Mouse (Mus musculus) myocyte (in vitro differentiated cells): ENCODE measurements at regions not wholly inside any gene's neighbourhood (a gene's known extent, or its start where the extent isn't known, plus 50 kb on each side); places are given as distances from the start of the nearest gene placed in this dataset.

Experiments used
- CEBPB ChIP-seq: IDR thresholded peaks from 2 replicates; pipeline ENCODE4 v1.6.1; 2011; ENCODE audit warnings: mild to moderate bottlenecking, moderate library complexity; ENCODE audit not compliant: poor library complexity, insufficient read depth, severe bottlenecking
- E2F4 ChIP-seq: IDR thresholded peaks from one replicate; pipeline ENCODE4 v1.6.1; 2011; ENCODE audit warnings: mild to moderate bottlenecking, control low read depth, moderate library complexity; ENCODE audit not compliant: insufficient read depth
- MAX ChIP-seq: IDR thresholded peaks from one replicate; pipeline ENCODE4 v1.6.1; 2011; ENCODE audit warnings: low read depth, mild to moderate bottlenecking, control low read depth
- MYOD1 ChIP-seq, 3 experiments: IDR thresholded peaks; one replicate each; pipeline ENCODE4 v1.6.1; 2011; ENCODE audit warnings: control low read depth in 2 of 3, low read depth in 2 of 3, mild to moderate bottlenecking in 2 of 3, moderate library complexity in 1 of 3; ENCODE audit not compliant: insufficient read length in 2 of 3, control insufficient read depth in 1 of 3
- MYOG ChIP-seq, 3 experiments: IDR thresholded peaks; one replicate each; pipeline ENCODE4 v1.6.1; 2011; ENCODE audit warnings: control low read depth in 2 of 3, low read depth in 2 of 3, mild to moderate bottlenecking in 2 of 3; ENCODE audit not compliant: insufficient read length in 2 of 3, control insufficient read depth in 1 of 3, insufficient read depth in 1 of 3
- POLR2A ChIP-seq: IDR thresholded peaks from one replicate; pipeline ENCODE4 v1.6.1; 2011; ENCODE audit warnings: low read depth, mild to moderate bottlenecking, control low read depth, moderate library complexity; ENCODE audit not compliant: insufficient read length
- POLR2AphosphoS2 ChIP-seq: IDR thresholded peaks from one replicate; pipeline ENCODE4 v1.6.1; 2011; ENCODE audit warnings: low read depth, control low read depth; ENCODE audit not compliant: insufficient read length
- TCF12 ChIP-seq: IDR thresholded peaks from one replicate; pipeline ENCODE4 v1.6.1; 2011; ENCODE audit warnings: mild to moderate bottlenecking, control low read depth; ENCODE audit not compliant: poor library complexity, insufficient read depth, severe bottlenecking
- USF1 ChIP-seq: IDR thresholded peaks from one replicate; pipeline ENCODE4 v1.6.1; 2011; ENCODE audit warnings: low read depth, mild to moderate bottlenecking, control low read depth, moderate library complexity

DNA sequence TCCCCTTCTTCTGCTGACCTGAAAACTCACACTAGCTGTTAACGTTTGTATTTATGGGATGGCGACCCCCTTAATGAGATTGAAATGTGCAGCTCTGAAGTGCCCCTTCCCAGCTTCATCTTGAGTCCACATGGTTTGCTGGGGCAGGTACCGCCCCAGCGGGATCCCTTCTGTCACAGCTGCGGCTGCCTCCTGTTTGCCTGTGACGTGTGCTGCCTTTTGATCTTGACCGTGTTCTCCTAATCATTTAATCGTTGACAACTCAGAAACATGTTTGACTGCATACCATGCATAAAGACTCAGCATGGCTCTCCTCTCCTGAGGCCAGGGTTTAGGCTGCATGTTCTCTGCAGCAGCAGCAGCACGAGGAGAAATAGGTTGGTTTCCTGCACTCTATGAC is 511.5 kb downstream of the 1700129C05Rik start:
- TF ChIP-seq POLR2A (no peak), TCF12 (no peak), E2F4 (no peak), MAX (no peak), MYOD1 (IDR thresholded peaks at IDR 0.05; ENCODE audit: control insufficient read depth in 1 of 3, insufficient read length in 2 of 3, low read depth in 2 of 3) (no peak), CEBPB (no peak), MYOG (IDR thresholded peaks at IDR 0.05; ENCODE audit: control insufficient read depth in 1 of 3, insufficient read depth in 1 of 3, insufficient read length in 2 of 3, low read depth in 2 of 3) (no peak), USF1 (no peak), POLR2AphosphoS2 (no peak)
